Mouse (Mus musculus): ENCODE data around the gene Dap3.
"Not testable (repeated sequence)": the region's sequence is repeated elsewhere in the genome, so short reads cannot be mapped to it uniquely, and the experiment has no call there.

Gene Dap3

GRCm38 (mm10) chr3:88950576-88951326 is at the start of gene Dap3, which contains the start of gene Ash1l:
TSS of gene Dap3 (minus strand) at chr3:88951181.
TSS of gene Ash1l (plus strand) at chr3:88950622.
- DNase-seq (ENCODE audit: low spot score in 2 of 2) = peak; percentile 62 to 74

DNA sequence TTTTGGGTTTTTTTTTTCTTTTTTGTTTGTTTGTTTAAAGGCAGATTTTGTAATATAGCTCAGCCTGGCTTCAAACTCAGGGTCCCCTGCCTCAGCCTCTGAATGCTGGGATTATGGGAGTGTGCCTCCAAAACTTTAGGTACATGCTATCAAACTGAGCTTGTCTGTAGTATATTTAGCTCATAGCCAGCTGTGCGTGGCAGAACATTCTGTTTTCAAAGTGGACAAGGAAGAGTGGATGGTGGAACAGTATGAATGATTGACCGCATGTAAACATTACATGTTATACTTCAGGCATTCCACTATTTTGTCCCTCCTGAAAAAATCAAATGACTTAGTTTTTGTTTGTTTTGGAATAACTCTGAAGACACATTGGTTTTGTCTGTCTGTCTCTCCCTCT is 41.8 kb upstream of the Dap3 start:
- DNase-seq (ENCODE audit: low spot score in 2 of 2) = no peak

DNA sequence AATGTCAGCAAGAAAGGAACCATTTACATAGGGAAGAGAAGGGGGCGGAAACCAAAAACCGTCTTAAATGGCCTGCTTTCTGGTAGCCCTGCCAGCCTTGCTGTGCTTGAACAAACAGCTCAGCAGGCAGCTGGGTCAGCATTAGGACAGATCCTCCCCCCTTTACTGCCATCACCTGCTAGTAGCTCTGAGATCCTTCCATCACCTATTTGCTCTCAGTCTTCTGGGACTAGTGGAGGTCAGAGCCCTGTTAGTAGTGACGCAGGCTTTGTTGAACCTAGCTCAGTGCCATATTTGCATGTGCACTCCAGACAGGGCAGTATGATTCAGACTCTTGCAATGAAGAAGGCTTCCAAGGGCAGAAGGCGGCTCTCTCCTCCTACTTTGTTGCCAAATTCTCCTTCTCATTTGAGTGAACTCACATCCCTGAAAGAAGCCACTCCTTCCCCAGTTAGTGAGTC is 33.0 kb upstream of the Dap3 start:
- no peak for DNase-seq (ENCODE audit: low spot score in 2 of 2)

- no peak for DNase-seq (ENCODE audit: low spot score in 2 of 2)
Measured at GRCm38 (mm10) chr3:88981206-88982010, 30.4 kb upstream of the Dap3 start.

GRCm38 (mm10) chr3:88975012-88975411 is 24.0 kb upstream of the Dap3 start:
- DNase-seq (ENCODE audit: low spot score in 2 of 2) = no peak

GRCm38 (mm10) chr3:88963211-88963610 is 12.2 kb upstream of the Dap3 start:
- not testable (repeated sequence) for DNase-seq (ENCODE audit: low spot score in 2 of 2)

GRCm38 (mm10) chr3:88953736-88954135 is 2.8 kb upstream of the Dap3 start:
- no peak for DNase-seq (ENCODE audit: low spot score in 2 of 2)

- no peak for DNase-seq (ENCODE audit: low spot score in 2 of 2)
Measured at GRCm38 (mm10) chr3:88953246-88953645, 2.3 kb upstream of the Dap3 start.

DNA sequence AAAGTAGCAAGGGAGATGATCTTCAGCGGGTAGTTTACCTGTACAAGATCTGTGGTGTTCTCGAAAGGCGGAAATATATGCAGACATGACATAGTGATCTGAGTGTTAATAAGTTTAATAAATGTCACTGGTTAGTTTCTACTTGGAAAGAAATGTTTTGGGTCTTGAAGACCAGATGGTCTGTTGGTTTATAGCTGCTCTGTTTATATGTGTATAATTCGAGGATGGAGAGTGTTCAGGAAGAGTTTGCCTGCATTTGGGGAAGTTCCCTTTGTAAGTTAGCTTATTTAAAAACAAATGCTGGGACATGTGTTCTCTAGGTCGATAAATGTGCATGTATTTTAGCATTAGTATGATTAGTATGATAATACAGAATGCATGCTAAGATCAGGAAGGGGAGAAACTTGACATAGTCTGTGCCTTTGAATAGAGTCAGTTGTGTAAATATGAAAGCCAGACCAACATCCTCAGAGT is 383 bp upstream of the Dap3 start:
- DNase-seq (ENCODE audit: low spot score in 2 of 2) = no peak

- peak; percentile 75 to 82 for DNase-seq (ENCODE audit: low spot score in 2 of 2)
Measured at GRCm38 (mm10) chr3:88949786-88950575, 1.0 kb downstream of the Dap3 start.

DNA sequence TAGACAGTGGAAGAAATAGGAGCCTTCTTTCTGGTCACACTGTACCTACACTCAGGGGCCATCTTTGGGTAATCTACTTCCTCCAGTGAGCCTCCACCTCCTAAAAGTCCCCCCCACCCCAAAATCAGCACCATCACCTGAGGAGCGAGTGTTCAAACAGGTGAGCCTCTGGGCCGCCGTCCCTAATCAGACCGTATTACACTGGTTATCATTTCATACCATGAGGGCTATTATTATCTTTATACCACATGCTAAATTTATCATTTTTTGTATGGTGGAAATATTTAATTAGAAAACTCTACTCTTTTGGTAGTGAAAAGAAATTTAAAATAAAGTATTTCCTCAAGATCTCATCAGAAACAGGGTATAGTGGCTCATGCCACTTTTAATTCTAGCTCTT is 6.9 kb downstream of the Dap3 start:
- DNase-seq (ENCODE audit: low spot score in 2 of 2) = no peak

DNA sequence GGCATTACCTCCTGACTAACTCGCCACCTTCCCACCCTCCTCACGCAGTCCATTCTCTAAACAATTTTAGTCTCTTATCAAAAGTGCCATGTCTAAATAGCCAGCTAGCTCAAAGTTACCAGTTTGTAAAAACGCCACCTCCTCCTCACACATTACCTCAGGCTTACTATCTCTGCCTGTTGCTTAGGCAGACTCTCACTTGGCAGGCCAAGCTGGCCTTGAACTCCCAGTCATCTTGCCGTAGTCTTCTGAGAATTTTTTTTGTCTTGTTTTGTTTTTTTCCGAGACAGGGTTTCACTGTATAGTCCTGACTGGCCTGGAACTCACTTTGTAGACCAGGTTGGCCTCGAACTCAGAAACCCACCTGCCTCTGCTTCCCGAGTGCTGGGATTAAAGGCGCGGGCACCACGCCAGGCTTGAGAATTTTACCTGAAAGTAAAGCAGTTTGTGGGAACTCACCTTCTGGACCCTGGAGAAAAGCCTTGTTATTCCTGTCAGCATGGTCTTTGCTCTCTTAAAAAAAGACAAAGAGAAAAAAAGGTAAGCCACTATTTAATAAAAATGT is 8.6 kb downstream of the Dap3 start:
- no peak for DNase-seq (ENCODE audit: low spot score in 2 of 2)

DNA sequence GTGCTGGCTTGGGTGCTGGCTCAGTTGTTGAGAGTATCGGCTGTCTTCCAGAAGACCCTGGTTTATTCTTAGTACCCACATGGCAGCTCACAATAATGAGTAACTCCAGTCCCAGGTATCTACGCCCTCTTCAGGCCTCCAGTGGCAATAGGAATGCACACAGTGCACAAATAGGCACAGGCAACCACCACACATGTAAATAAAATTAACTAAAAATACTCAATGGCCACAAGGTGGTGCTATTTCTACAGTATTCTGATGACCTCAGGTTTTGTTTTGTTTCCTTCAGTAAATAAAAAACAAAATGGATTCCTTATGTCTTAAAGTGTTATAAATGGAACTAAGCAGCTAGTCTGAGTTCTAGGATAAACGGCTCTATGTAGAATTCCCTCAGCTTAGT is 11.2 kb downstream of the Dap3 start:
- DNase-seq (ENCODE audit: low spot score in 2 of 2) = no peak

DNA sequence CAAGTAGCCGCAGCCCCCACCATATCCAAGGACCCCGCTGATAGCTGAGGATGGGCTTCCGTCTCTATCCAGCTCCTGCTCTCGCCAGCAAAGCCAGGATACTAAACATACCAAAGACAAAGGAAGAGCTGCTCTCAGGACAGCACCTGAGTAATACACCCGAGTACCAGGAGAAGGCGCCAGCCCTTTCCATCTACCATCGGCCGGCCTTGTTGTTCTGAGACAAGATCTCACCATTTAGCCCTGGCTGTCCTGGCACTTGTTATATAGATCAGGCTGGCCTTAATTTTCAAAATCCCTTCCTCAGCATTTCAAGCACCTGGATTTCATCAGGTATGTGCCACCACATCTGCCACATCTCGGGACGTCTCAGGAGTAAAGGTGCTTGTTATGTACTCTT is 11.9 kb downstream of the Dap3 start:
- no peak for DNase-seq (ENCODE audit: low spot score in 2 of 2)

DNA sequence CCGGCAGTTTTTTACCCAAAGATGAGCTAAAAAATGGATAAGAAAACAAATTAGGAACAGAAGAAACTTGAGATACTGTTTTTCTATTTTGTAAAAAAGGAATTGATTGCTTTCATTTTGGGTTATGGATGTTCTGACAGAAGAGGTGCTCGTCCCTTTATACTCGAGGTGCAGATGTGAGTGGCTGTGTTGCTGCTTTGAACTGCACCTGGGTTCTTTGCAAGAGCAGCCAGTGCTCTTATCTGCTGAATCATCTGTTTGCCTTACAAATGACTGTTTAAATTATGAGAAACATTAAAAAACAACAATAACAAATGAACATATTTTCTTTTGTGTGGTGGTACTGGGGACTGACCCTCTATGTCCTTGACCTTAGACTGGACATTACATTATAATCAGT is 21.5 kb downstream of the Dap3 start:
- DNase-seq (ENCODE audit: low spot score in 2 of 2) = no peak

- no peak for DNase-seq (ENCODE audit: low spot score in 2 of 2)
Measured at GRCm38 (mm10) chr3:88925651-88926050, 25.3 kb downstream of the Dap3 start.

GRCm38 (mm10) chr3:88923989-88924591 is 26.9 kb downstream of the Dap3 start:
- no peak for DNase-seq (ENCODE audit: low spot score in 2 of 2)

DNA sequence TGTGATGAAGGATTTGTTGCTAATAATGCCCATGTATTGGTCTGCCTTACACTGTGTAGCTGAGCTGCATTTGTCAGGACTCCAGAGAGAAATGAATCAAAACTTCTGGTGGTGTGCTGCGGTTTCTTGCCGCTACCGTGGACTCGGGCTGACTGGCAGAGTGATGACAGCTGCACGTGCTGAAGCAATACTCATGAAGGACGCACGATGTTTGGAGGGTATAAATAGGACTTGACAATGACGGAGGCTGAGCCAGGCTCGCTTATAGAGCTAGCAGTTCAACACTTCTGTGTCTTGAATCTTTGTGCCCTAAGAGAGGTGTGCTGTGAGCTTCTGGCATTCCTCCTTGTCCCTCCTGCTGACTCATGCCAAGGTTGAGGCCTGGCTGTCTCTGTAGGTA is 29.6 kb downstream of the Dap3 start:
- no peak for DNase-seq (ENCODE audit: low spot score in 2 of 2)

GRCm38 (mm10) chr3:88918981-88919380 is 32.0 kb downstream of the Dap3 start:
- no peak for DNase-seq (ENCODE audit: low spot score in 2 of 2)

DNA sequence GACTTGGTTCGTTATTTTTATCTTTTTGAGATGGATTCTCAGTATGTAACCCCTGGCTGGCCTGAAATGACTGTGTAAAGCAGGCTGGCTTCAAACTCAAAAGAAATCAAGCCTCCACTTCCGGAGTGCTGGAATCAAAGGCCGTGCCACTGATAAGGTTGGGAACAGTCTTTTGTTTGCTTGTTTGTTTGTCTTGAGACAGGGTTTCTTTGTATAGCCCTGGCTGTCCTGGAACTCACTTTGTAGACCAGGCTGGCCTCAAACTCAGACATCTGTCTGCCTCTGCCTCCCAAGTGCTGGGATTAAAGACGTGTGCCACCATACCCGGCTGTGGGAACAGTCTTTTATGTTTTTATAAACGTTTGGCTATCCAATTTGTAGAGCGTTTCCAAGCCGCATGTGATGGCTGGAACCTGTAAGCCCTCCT is 36.6 kb downstream of the Dap3 start:
- DNase-seq (ENCODE audit: low spot score in 2 of 2) = no peak

All from spleen, postnatal 14 days (tissue).